Mouse (Mus musculus) midbrain, embryonic 12.5 days (tissue): ENCODE data around the gene Cux1. TPM values are rescaled to one million over a fixed set of nuclear protein-coding genes. Genes with fewer than 3 reads are reported as not detected.

ENCODE experiments used
- ATAC-seq: fragments of 200-750 bp; cut with Nextera tagmentation; 2 replicates; pipeline ENCODE4 v1.8.0; 2017; ENCODE audit warnings: low read depth, moderate TSS enrichment, moderate library complexity; ENCODE audit not compliant: low FRiP score
- H3K27ac ChIP-seq: fragments of 300-500 bp; sonication (generic); replicated peaks from 2 replicates; pipeline ENCODE4 v1.5.1; 2016; ENCODE audit warnings: mild to moderate bottlenecking
- H3K27me3 ChIP-seq: fragments of 300-500 bp; sonication (generic); 2 replicates; pipeline ENCODE4 v1.6.1; 2016; ENCODE audit warnings: mild to moderate bottlenecking
- H3K36me3 ChIP-seq: fragments of 300-500 bp; sonication (generic); 2 replicates; pipeline ENCODE4 v1.6.1; 2016
- H3K4me1 ChIP-seq: fragments of 300-500 bp; sonication (generic); 2 replicates; pipeline ENCODE4 v1.6.1; 2016
- H3K4me2 ChIP-seq: fragments of 300-500 bp; sonication (generic); replicated peaks from 2 replicates; pipeline ENCODE4 v1.6.1; 2016; ENCODE audit warnings: mild to moderate bottlenecking, moderate library complexity
- H3K4me3 ChIP-seq: fragments of 300-500 bp; sonication (generic); 2 replicates; pipeline ENCODE4 v1.5.1; 2016; ENCODE audit warnings: mild to moderate bottlenecking
- H3K9ac ChIP-seq: fragments of 300-500 bp; sonication (generic); replicated peaks from 2 replicates; pipeline ENCODE4 v1.6.1; 2016; ENCODE audit warnings: mild to moderate bottlenecking, moderate library complexity
- H3K9me3 ChIP-seq: fragments of 300-500 bp; sonication (generic); 2 replicates; pipeline ENCODE4 v1.6.1; 2016; ENCODE audit warnings: mild to moderate bottlenecking
- WGBS: fragments of 180-500 bp; shearing (Covaris S2); methylation state at CpG from one replicate; pipeline ENCODE4 v1.1.7; 2016; 5-methylcytosine and 5-hydroxymethylcytosine counted together
- polyA plus RNA-seq: library from polyadenylated mRNA; unstranded; fragments of >200 nt; fragmentation: Nextera tagmentation; extraction: Ambion mirVana; gene quantifications from 2 replicates; pipeline ENCODE4 v1.2.1, GENCODE M21; 2016

The Cux1 gene
- polyA plus RNA-seq, 1 experiment from 2014 or later: 150 TPM

GRCm38 (mm10) chr5:136303409-136303983, 263.8 kb downstream of the Cux1 start:
- peaks cover 95% of the 10 kb centered on the region for H3K36me3 ChIP-seq
- no peaks in the 10 kb centered on the region for H3K9me3 ChIP-seq
- H3K27ac ChIP-seq: 0 out of 2 replicates have a peak overlapping the region, but pooled peaks have one; percentile 2
- H3K4me2 ChIP-seq: no peak overlapping the region
- no peak for ATAC-seq
- no peak overlapping the region for H3K4me3 ChIP-seq
- peaks cover 9% of the 10 kb centered on the region; the same call in 1 of the 2 replicates for H3K4me1 ChIP-seq
- no peak overlapping the region for H3K9ac ChIP-seq
- no peaks in the 10 kb centered on the region for H3K27me3 ChIP-seq
- 86% methylated on average over 19 of the region's 19 CpGs for WGBS

GRCm38 (mm10) chr5:136300880-136301279, 266.4 kb downstream of the Cux1 start:
- Histone ChIP-seq H3K9me3 (no peaks in the 10 kb centered on the region), H3K4me3 (no peak overlapping the region), H3K9ac (no peak overlapping the region), H3K27ac (no peak overlapping the region), H3K27me3 (no peaks in the 10 kb centered on the region), H3K4me1 (peaks cover 12% of the 10 kb centered on the region; the same call in 1 of the 2 replicates), H3K36me3 (peaks cover 84% of the 10 kb centered on the region), H3K4me2 (no peak overlapping the region)
- WGBS: 89% methylated on average over 6 of the region's 6 CpGs
- ATAC-seq: no peak

GRCm38 (mm10) chr5:136297691-136298090, 269.6 kb downstream of the Cux1 start:
- 89% methylated on average over 6 of the region's 6 CpGs for WGBS
- Histone ChIP-seq H3K4me2 (no peak overlapping the region), H3K27me3 (no peaks in the 10 kb centered on the region), H3K4me1 (peaks cover 3% of the 10 kb centered on the region; the same call in 1 of the 2 replicates), H3K27ac (no peak overlapping the region), H3K9me3 (no peaks in the 10 kb centered on the region), H3K36me3 (peaks cover 73% of the 10 kb centered on the region), H3K9ac (no peak overlapping the region), H3K4me3 (no peak overlapping the region)
- ATAC-seq: no peak

- Histone ChIP-seq H3K4me2 (no peak overlapping the region), H3K9me3 (no peaks in the 10 kb centered on the region), H3K27me3 (no peaks in the 10 kb centered on the region), H3K36me3 (peaks cover 66% of the 10 kb centered on the region), H3K4me3 (no peak overlapping the region), H3K27ac (no peak overlapping the region), H3K9ac (no peak overlapping the region), H3K4me1 (peaks cover 5% of the 10 kb centered on the region; the same call in 1 of the 2 replicates)
- no peak for ATAC-seq
- WGBS: 78% methylated on average over 4 of the region's 4 CpGs
Observed at GRCm38 (mm10) chr5:136296911-136297310, 270.4 kb downstream of the Cux1 start.

- Histone ChIP-seq H3K4me3 (no peak overlapping the region), H3K9me3 (no peaks in the 10 kb centered on the region), H3K9ac (no peak overlapping the region), H3K27ac (peak overlapping the region; percentile 35; the same call in 1 of the 2 replicates), H3K27me3 (no peaks in the 10 kb centered on the region), H3K4me2 (no peak overlapping the region), H3K36me3 (peaks cover 52% of the 10 kb centered on the region), H3K4me1 (peaks cover 5% of the 10 kb centered on the region; the same call in 1 of the 2 replicates)
- WGBS: 91% methylated on average over 4 of the region's 4 CpGs
- ATAC-seq: no peak
Observed at GRCm38 (mm10) chr5:136292971-136293418, 274.3 kb downstream of the Cux1 start.

GRCm38 (mm10) chr5:136292361-136292760, 274.9 kb downstream of the Cux1 start:
- H3K4me3 ChIP-seq: no peak overlapping the region
- H3K36me3 ChIP-seq: peaks cover 53% of the 10 kb centered on the region
- ATAC-seq: no peak

GRCm38 (mm10) chr5:136291562-136291961, 275.7 kb downstream of the Cux1 start:
- Histone ChIP-seq H3K9ac (no peak overlapping the region), H3K4me3 (no peak overlapping the region), H3K36me3 (peaks cover 55% of the 10 kb centered on the region), H3K4me2 (no peak overlapping the region), H3K27ac (no peak overlapping the region), H3K27me3 (no peaks in the 10 kb centered on the region), H3K4me1 (0 out of 2 replicates have a peak, but pooled peaks cover 2% of the 10 kb centered on the region), H3K9me3 (no peaks in the 10 kb centered on the region)
- 97% methylated on average over 2 of the region's 2 CpGs for WGBS
- no peak for ATAC-seq

More at GRCm38 (mm10) chr5:136292361-136292760, 274.9 kb downstream of the Cux1 start:
- Histone ChIP-seq H3K9me3 (no peaks in the 10 kb centered on the region), H3K9ac (no peak overlapping the region), H3K4me1 (peaks cover 5% of the 10 kb centered on the region; the same call in 1 of the 2 replicates), H3K4me2 (no peak overlapping the region), H3K27me3 (no peaks in the 10 kb centered on the region), H3K27ac (peak overlapping the region; percentile 35; the same call in 1 of the 2 replicates)
- 64% methylated on average over 2 of the region's 2 CpGs for whole genome bisulfite sequencing

GRCm38 (mm10) chr5:136289776-136290175, 277.5 kb downstream of the Cux1 start:
- 95% methylated on average over 3 of the region's 3 CpGs for WGBS
- no peak for ATAC-seq
- Histone ChIP-seq H3K27ac (no peak overlapping the region), H3K4me3 (no peak overlapping the region), H3K4me2 (no peak overlapping the region), H3K27me3 (no peaks in the 10 kb centered on the region), H3K4me1 (0 out of 2 replicates have a peak, but pooled peaks cover 2% of the 10 kb centered on the region), H3K9ac (no peak overlapping the region), H3K9me3 (no peaks in the 10 kb centered on the region), H3K36me3 (peaks cover 64% of the 10 kb centered on the region)

- H3K27me3 ChIP-seq: no peaks in the 10 kb centered on the region
- 0 out of 2 replicates have a peak, but pooled peaks cover 2% of the 10 kb centered on the region for H3K4me1 ChIP-seq
- no peaks in the 10 kb centered on the region for H3K9me3 ChIP-seq
- peaks cover 71% of the 10 kb centered on the region for H3K36me3 ChIP-seq
- no peak for ATAC-seq
- H3K4me2 ChIP-seq: no peak overlapping the region
- H3K4me3 ChIP-seq: no peak overlapping the region
- WGBS: 91% methylated on average over 6 of the region's 6 CpGs
- no peak overlapping the region for H3K27ac ChIP-seq
- no peak overlapping the region for H3K9ac ChIP-seq
Observed at GRCm38 (mm10) chr5:136288351-136289081, 278.8 kb downstream of the Cux1 start.

GRCm38 (mm10) chr5:136286566-136286965, 280.7 kb downstream of the Cux1 start:
- H3K9ac ChIP-seq: no peak overlapping the region
- H3K36me3 ChIP-seq: peaks cover 79% of the 10 kb centered on the region
- H3K4me3 ChIP-seq: no peak overlapping the region
- no peak overlapping the region for H3K27ac ChIP-seq
- no peaks in the 10 kb centered on the region for H3K27me3 ChIP-seq
- WGBS: 89% methylated on average over 6 of the region's 6 CpGs
- no peaks in the 10 kb centered on the region for H3K4me1 ChIP-seq
- no peaks in the 10 kb centered on the region for H3K9me3 ChIP-seq
- no peak overlapping the region for H3K4me2 ChIP-seq
- no peak for ATAC-seq

- Histone ChIP-seq H3K27me3 (no peaks in the 10 kb centered on the region), H3K9me3 (no peaks in the 10 kb centered on the region), H3K4me3 (no peak overlapping the region), H3K4me2 (no peak overlapping the region), H3K27ac (no peak overlapping the region), H3K9ac (no peak overlapping the region), H3K36me3 (peaks cover 87% of the 10 kb centered on the region), H3K4me1 (no peaks in the 10 kb centered on the region)
- 94% methylated on average over 7 of the region's 7 CpGs for WGBS
- no peak for ATAC-seq
Observed at GRCm38 (mm10) chr5:136285106-136285505, 282.2 kb downstream of the Cux1 start.

GRCm38 (mm10) chr5:136281351-136281750, 285.9 kb downstream of the Cux1 start:
- Histone ChIP-seq H3K9me3 (no peaks in the 10 kb centered on the region), H3K36me3 (peaks cover 98% of the 10 kb centered on the region), H3K9ac (no peak overlapping the region), H3K27me3 (no peaks in the 10 kb centered on the region), H3K4me1 (no peaks in the 10 kb centered on the region), H3K27ac (no peak overlapping the region), H3K4me2 (no peak overlapping the region), H3K4me3 (no peak overlapping the region)
- ATAC-seq: no peak
- WGBS: 69% methylated on average over 6 of the region's 6 CpGs
